Mouse (Mus musculus) bone marrow, adult 2 months (tissue): ENCODE data around the gene Crcp. TPM values are rescaled to one million over a fixed set of nuclear protein-coding genes. Genes with fewer than 3 reads are reported as not detected.

Source experiments
- H3K27ac ChIP-seq: fragments of 200-500 bp; 2 replicates; pipeline ENCODE4 v1.5.1; 2012; ENCODE audit warnings: low read depth, mild to moderate bottlenecking, control low read depth, inconsistent platforms, low read length; ENCODE audit not compliant: control insufficient read depth, poor library complexity, insufficient read depth
- H3K4me1 ChIP-seq: fragments of 200-500 bp; 2 replicates; pipeline ENCODE4 v1.6.1; 2011; ENCODE audit warnings: low read length; ENCODE audit not compliant: control insufficient read depth, insufficient read depth
- H3K4me3 ChIP-seq: fragments of 200-500 bp; replicated peaks from 2 replicates; pipeline ENCODE3; 2011; ENCODE audit warnings: mild to moderate bottlenecking, low read depth, low read length, control low read depth; ENCODE audit not compliant: control insufficient read depth
- CTCF ChIP-seq: fragments of 200-500 bp; IDR thresholded peaks from 2 replicates; pipeline ENCODE4 v1.5.1; 2011; ENCODE audit warnings: low read length, control low read depth; ENCODE audit not compliant: control insufficient read depth, insufficient read depth
- POLR2A ChIP-seq: fragments of 200-500 bp; IDR thresholded peaks from 2 replicates; pipeline ENCODE4 v1.6.1; 2011; ENCODE audit warnings: low read depth, mild to moderate bottlenecking, control low read depth, low read length, borderline replicate concordance; ENCODE audit not compliant: control insufficient read depth
- WGBS: fragments of 180-500 bp; shearing (Covaris S2); methylation state at CpG from one replicate; pipeline ENCODE4 v1.1.7; 2018; 5-methylcytosine and 5-hydroxymethylcytosine counted together
- polyA plus RNA-seq: library from polyadenylated mRNA; stranded (reverse); fragments of >200 nt; gene quantifications from 2 replicates; pipeline ENCODE4 v1.2.4, GENCODE M21; 2011; ENCODE audit warnings: low replicate concordance; ENCODE audit not compliant: missing spikeins, insufficient read depth, insufficient read length

The Crcp gene
- polyA plus RNA-seq, 1 experiment = 18.0 TPM

- WGBS = 58% methylated on average over 4 of the region's 4 CpGs
- TF ChIP-seq CTCF = no peak
- no peak for TF ChIP-seq POLR2A
- Histone ChIP-seq H3K27ac (no peak overlapping the region), H3K4me3 (no peak overlapping the region), H3K4me1 (peaks cover 2% of the 10 kb centered on the region; the same call in 1 of the 2 replicates)
These were observed 53.3 kb downstream of the Crcp start for GRCm38 (mm10) chr5:130082431-130082830.

GRCm38 (mm10) chr5:130084271-130084670 is 55.2 kb downstream of the Crcp start:
- TF ChIP-seq CTCF (no peak), POLR2A (no peak)
- 86% methylated on average over 3 of the region's 3 CpGs for WGBS

GRCm38 (mm10) chr5:130088008-130088407 is 58.9 kb downstream of the Crcp start:
- peaks cover 2% of the 10 kb centered on the region for H3K4me1 ChIP-seq
- 92% methylated on average over 7 of the region's 7 CpGs for WGBS
- TF ChIP-seq CTCF = no peak
- no peak for TF ChIP-seq POLR2A

More at GRCm38 (mm10) chr5:130084271-130084670, 55.2 kb downstream of the Crcp start:
- no peak overlapping the region for H3K27ac ChIP-seq
- peaks cover 2% of the 10 kb centered on the region for H3K4me1 ChIP-seq
- H3K4me3 ChIP-seq = no peak overlapping the region

DNA sequence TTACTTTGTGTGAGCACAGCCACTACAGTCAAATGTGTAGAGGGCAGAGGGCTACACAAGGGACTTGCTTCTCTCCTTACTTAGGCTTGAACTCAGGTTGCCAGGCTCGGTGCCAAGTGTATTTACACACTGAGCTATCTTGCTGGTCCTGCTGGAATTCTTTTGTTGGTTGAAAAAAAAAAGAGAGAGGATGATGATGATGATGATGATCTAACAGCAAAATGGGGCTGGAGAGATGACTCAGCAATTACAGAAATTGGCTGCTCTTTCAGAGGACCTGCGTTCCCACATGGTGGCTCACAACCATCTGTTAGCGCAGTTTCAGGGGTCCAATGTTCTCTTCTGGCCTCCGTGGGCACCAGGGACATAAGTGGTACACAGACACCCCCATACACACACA is 59.5 kb downstream of the Crcp start:
- peaks cover 2% of the 10 kb centered on the region for H3K4me1 ChIP-seq
- no peak overlapping the region for H3K4me3 ChIP-seq
- 73% methylated on average over 4 of the region's 4 CpGs for WGBS
- TF ChIP-seq CTCF = no peak
- TF ChIP-seq POLR2A = no peak
- H3K27ac ChIP-seq = no peak overlapping the region

More at GRCm38 (mm10) chr5:130088008-130088407, 58.9 kb downstream of the Crcp start:
- Histone ChIP-seq H3K27ac (no peak overlapping the region), H3K4me3 (no peak overlapping the region)

- Histone ChIP-seq H3K27ac (no peak overlapping the region), H3K4me1 (peaks cover 2% of the 10 kb centered on the region), H3K4me3 (no peak overlapping the region)
- no peak for TF ChIP-seq POLR2A
- TF ChIP-seq CTCF = no peak
- WGBS = 11% methylated on average over 7 of the region's 7 CpGs
These were observed 60.1 kb downstream of the Crcp start for GRCm38 (mm10) chr5:130089177-130089576.

- no peak overlapping the region for H3K27ac ChIP-seq
- 53% methylated on average over 18 of the region's 18 CpGs for WGBS
These were observed 60.7 kb downstream of the Crcp start for GRCm38 (mm10) chr5:130089626-130090393.

GRCm38 (mm10) chr5:130096754-130097153 is 67.7 kb downstream of the Crcp start:
- no peak overlapping the region for H3K27ac ChIP-seq

More at GRCm38 (mm10) chr5:130089626-130090393, 60.7 kb downstream of the Crcp start:
- H3K4me1 ChIP-seq = peaks cover 2% of the 10 kb centered on the region
- H3K4me3 ChIP-seq = no peak overlapping the region
- TF ChIP-seq POLR2A = no peak
- no peak for TF ChIP-seq CTCF

DNA sequence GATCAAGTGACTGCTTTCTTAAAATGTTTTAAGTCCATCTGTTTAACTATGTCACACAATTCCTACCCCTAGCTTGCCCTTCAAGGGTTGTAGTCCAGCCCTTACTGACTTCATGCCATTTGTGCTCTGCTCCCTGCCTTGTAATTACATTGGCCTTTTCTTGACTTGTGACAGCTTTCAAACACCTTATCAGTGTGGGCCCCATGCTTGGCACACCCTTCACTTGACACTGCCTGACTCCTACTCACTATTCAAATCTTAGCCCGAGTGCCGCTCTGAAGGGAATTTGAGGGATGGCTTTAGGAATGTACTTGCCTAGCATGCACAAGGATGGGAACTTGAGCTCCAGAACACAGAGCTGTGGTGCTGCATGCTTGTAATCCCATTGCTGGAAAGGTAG is 68.7 kb downstream of the Crcp start:
- WGBS = 65% methylated on average over 2 of the region's 2 CpGs
- no peak overlapping the region for H3K4me3 ChIP-seq
- H3K4me1 ChIP-seq = peaks cover 1% of the 10 kb centered on the region; the same call in 1 of the 2 replicates
- H3K27ac ChIP-seq = no peak overlapping the region
- TF ChIP-seq CTCF (no peak), POLR2A (no peak)

More at GRCm38 (mm10) chr5:130096754-130097153, 67.7 kb downstream of the Crcp start:
- TF ChIP-seq CTCF (no peak), POLR2A (no peak)
- no peak overlapping the region for H3K4me3 ChIP-seq
- 88% methylated on average over 12 of the region's 12 CpGs for WGBS
- H3K4me1 ChIP-seq = peaks cover 1% of the 10 kb centered on the region; the same call in 1 of the 2 replicates

DNA sequence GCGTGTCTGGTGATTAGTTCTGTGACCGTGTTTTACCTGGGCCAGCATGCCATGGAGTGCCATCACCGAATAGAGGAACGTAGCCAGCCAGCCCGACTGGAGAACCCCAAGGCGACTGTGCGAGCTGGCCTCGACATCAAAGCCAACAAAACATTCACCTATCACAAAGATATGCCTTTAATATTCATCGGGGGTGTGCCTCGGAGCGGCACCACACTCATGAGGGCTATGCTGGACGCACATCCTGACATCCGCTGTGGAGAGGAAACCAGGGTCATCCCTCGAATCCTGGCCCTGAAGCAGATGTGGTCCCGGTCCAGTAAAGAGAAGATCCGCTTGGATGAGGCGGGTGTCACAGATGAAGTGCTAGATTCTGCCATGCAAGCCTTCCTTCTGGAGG is 72.6 kb downstream of the Crcp start:
- TF ChIP-seq CTCF (no peak), POLR2A (no peak)
- 95% methylated on average over 17 of the region's 17 CpGs for WGBS
- Histone ChIP-seq H3K27ac (no peak overlapping the region), H3K4me3 (no peak overlapping the region), H3K4me1 (peaks cover 1% of the 10 kb centered on the region; the same call in 1 of the 2 replicates)
